Mouse (Mus musculus) midbrain, embryonic 12.5 days (tissue): Measurements from ENCODE around the gene Ttc3. TPM values are rescaled to one million over a fixed set of nuclear protein-coding genes. Genes with fewer than 3 reads are reported as not detected.

Source experiments
- ATAC-seq: fragments of 200-750 bp; cut with Nextera tagmentation; 2 replicates; pipeline ENCODE4 v1.8.0; 2017; ENCODE audit warnings: low read depth, moderate TSS enrichment, moderate library complexity; ENCODE audit not compliant: low FRiP score
- H3K27ac ChIP-seq: fragments of 300-500 bp; sonication (generic); replicated peaks from 2 replicates; pipeline ENCODE4 v1.5.1; 2016; ENCODE audit warnings: mild to moderate bottlenecking
- H3K27me3 ChIP-seq: fragments of 300-500 bp; sonication (generic); 2 replicates; pipeline ENCODE4 v1.6.1; 2016; ENCODE audit warnings: mild to moderate bottlenecking
- H3K36me3 ChIP-seq: fragments of 300-500 bp; sonication (generic); 2 replicates; pipeline ENCODE4 v1.6.1; 2016
- H3K4me1 ChIP-seq: fragments of 300-500 bp; sonication (generic); 2 replicates; pipeline ENCODE4 v1.6.1; 2016
- H3K4me2 ChIP-seq: fragments of 300-500 bp; sonication (generic); replicated peaks from 2 replicates; pipeline ENCODE4 v1.6.1; 2016; ENCODE audit warnings: mild to moderate bottlenecking, moderate library complexity
- H3K4me3 ChIP-seq: fragments of 300-500 bp; sonication (generic); 2 replicates; pipeline ENCODE4 v1.5.1; 2016; ENCODE audit warnings: mild to moderate bottlenecking
- H3K9ac ChIP-seq: fragments of 300-500 bp; sonication (generic); replicated peaks from 2 replicates; pipeline ENCODE4 v1.6.1; 2016; ENCODE audit warnings: mild to moderate bottlenecking, moderate library complexity
- H3K9me3 ChIP-seq: fragments of 300-500 bp; sonication (generic); 2 replicates; pipeline ENCODE4 v1.6.1; 2016; ENCODE audit warnings: mild to moderate bottlenecking
- WGBS: fragments of 180-500 bp; shearing (Covaris S2); methylation state at CpG from one replicate; pipeline ENCODE4 v1.1.7; 2016; 5-methylcytosine and 5-hydroxymethylcytosine counted together
- polyA plus RNA-seq: library from polyadenylated mRNA; unstranded; fragments of >200 nt; fragmentation: Nextera tagmentation; extraction: Ambion mirVana; gene quantifications from 2 replicates; pipeline ENCODE4 v1.2.1, GENCODE M21; 2016

The Ttc3 gene
- polyA plus RNA-seq, 1 experiment from 2014 or later, result 618 TPM

- no peak overlapping the region for H3K4me2 ChIP-seq
- no peak overlapping the region for H3K9ac ChIP-seq
- H3K27ac ChIP-seq, result no peak overlapping the region
- peaks cover 15% of the 10 kb centered on the region for H3K4me1 ChIP-seq
- no peaks in the 10 kb centered on the region for H3K9me3 ChIP-seq
- H3K4me3 ChIP-seq, result no peak overlapping the region
- WGBS, result 88% methylated on average over 4 of the region's 4 CpGs
- no peaks in the 10 kb centered on the region for H3K27me3 ChIP-seq
- ATAC-seq, result no peak
- H3K36me3 ChIP-seq, result peaks cover 8% of the 10 kb centered on the region; the same call in 1 of the 2 replicates
These were observed 6.6 kb upstream of the Ttc3 start for GRCm38 (mm10) chr16:94363814-94364213.

- H3K4me1 ChIP-seq, result peaks cover 24% of the 10 kb centered on the region
- ATAC-seq, result no peak
These were observed 5.0 kb upstream of the Ttc3 start for GRCm38 (mm10) chr16:94365435-94365834.

GRCm38 (mm10) chr16:94369596-94370172 is 734 bp upstream of the Ttc3 start:
- ATAC-seq, result no peak
- no peaks in the 10 kb centered on the region for H3K9me3 ChIP-seq
- peak overlapping the region; percentile 69 for H3K4me2 ChIP-seq
- H3K27me3 ChIP-seq, result no peaks in the 10 kb centered on the region
- H3K36me3 ChIP-seq, result peaks cover 6% of the 10 kb centered on the region; the same call in 1 of the 2 replicates
- H3K4me1 ChIP-seq, result peaks cover 36% of the 10 kb centered on the region
- H3K9ac ChIP-seq, result peak overlapping the region; percentile 95
- peak overlapping the region; percentile 92 for H3K4me3 ChIP-seq
- peak overlapping the region; percentile 99 for H3K27ac ChIP-seq
- 8% methylated on average over 6 of the region's 6 CpGs for WGBS

More at GRCm38 (mm10) chr16:94365435-94365834, 5.0 kb upstream of the Ttc3 start:
- WGBS, result 88% methylated on average over 3 of the region's 3 CpGs
- Histone ChIP-seq H3K4me2 (no peak overlapping the region), H3K9ac (no peak overlapping the region), H3K27ac (no peak overlapping the region), H3K9me3 (no peaks in the 10 kb centered on the region), H3K36me3 (peaks cover 8% of the 10 kb centered on the region; the same call in 1 of the 2 replicates), H3K4me3 (no peak overlapping the region), H3K27me3 (no peaks in the 10 kb centered on the region)

GRCm38 (mm10) chr16:94370915-94371300 is 490 bp downstream of the Ttc3 start:
- Histone ChIP-seq H3K4me2 (peak overlapping the region; percentile 52), H3K4me3 (peak overlapping the region; percentile 92), H3K4me1 (peaks cover 39% of the 10 kb centered on the region), H3K27ac (peak overlapping the region; percentile 99), H3K9me3 (no peaks in the 10 kb centered on the region), H3K9ac (peak overlapping the region; percentile 95), H3K27me3 (no peaks in the 10 kb centered on the region), H3K36me3 (no peaks in the 10 kb centered on the region)
- peak; percentile 72 for ATAC-seq
- WGBS, result 1% methylated on average over 42 of the region's 43 CpGs

- Histone ChIP-seq H3K9ac (peak within 1 kb of the TSS; percentile 95), H3K4me2 (peak within 1 kb of the TSS; percentile 52), H3K36me3 (no peaks in the 10 kb centered on the region), H3K4me1 (peaks cover 39% of the 10 kb centered on the region), H3K9me3 (no peaks in the 10 kb centered on the region), H3K27ac (peak within 1 kb of the TSS; percentile 99), H3K27me3 (no peaks in the 10 kb centered on the region), H3K4me3 (peak within 1 kb of the TSS; percentile 92)
- peak; percentile 85 for ATAC-seq
- WGBS, result under 1% methylated on average over 35 of the region's 43 CpGs
These were observed 998 bp downstream of the Ttc3 start, which contains the start of gene Pigp for GRCm38 (mm10) chr16:94371301-94371931. Gene Pigp, minus strand, starts transcription at chr16:94371842.

DNA sequence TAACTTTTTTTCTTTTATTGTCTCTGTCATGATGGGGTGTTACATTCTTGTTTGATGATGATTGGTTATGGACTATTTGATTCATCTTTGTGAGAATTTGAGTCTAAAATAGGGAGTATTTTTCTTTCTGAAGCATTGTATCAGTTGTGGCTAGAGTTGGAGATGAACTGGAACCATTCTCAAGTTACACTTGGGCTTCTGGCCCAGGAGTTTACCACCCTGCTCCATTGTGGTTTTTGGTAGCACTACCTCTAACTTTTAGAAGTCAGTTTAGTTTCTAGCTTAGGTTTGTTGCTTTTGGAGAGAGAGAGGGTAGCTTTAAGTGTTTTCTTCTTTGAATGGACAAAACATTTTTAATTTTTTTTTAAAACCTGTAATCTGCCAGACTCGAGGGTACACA is 9.0 kb downstream of the Ttc3 start:
- Histone ChIP-seq H3K4me3 (no peak overlapping the region), H3K9ac (no peak overlapping the region), H3K36me3 (no peaks in the 10 kb centered on the region), H3K27ac (no peak overlapping the region), H3K27me3 (no peaks in the 10 kb centered on the region), H3K4me1 (peaks cover 15% of the 10 kb centered on the region; the same call in 1 of the 2 replicates), H3K4me2 (no peak overlapping the region), H3K9me3 (no peaks in the 10 kb centered on the region)
- ATAC-seq, result no peak
- 85% methylated on average over 1 of the region's 1 CpGs for WGBS

DNA sequence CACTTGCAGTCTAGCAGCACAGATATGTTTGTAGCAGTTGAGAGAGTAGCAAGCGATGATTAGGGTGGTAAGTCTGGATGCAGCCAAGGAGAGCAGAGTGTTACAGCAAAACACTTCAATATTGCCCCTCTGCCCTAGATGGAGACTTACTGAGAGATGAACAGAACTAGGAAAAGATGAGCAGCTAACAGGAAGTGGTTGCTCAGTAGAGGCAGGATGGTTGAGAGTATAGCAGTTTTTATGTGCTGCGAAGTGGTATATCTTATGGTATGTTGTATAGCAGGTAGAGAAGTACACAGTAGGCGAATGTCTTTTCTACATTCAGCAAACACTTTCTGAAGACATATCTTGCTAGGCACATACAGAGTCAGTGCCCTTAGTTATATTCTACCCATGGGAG is 12.9 kb downstream of the Ttc3 start:
- H3K9me3 ChIP-seq, result no peaks in the 10 kb centered on the region
- WGBS, result over 99% methylated on average over 3 of the region's 3 CpGs

GRCm38 (mm10) chr16:94387690-94388089 is 17.3 kb downstream of the Ttc3 start:
- Histone ChIP-seq H3K9me3 (no peaks in the 10 kb centered on the region), H3K36me3 (0 out of 2 replicates have a peak, but pooled peaks cover 4% of the 10 kb centered on the region), H3K9ac (no peak overlapping the region), H3K4me1 (peaks cover 8% of the 10 kb centered on the region; the same call in 1 of the 2 replicates), H3K4me3 (no peak overlapping the region), H3K27ac (no peak overlapping the region), H3K4me2 (no peak overlapping the region), H3K27me3 (no peaks in the 10 kb centered on the region)
- 94% methylated on average over 7 of the region's 7 CpGs for WGBS
- ATAC-seq, result no peak

More for the DNA sequence above, 12.9 kb downstream of the Ttc3 start:
- Histone ChIP-seq H3K27me3 (no peaks in the 10 kb centered on the region), H3K4me2 (no peak overlapping the region), H3K4me3 (no peak overlapping the region), H3K36me3 (0 out of 2 replicates have a peak, but pooled peaks cover 4% of the 10 kb centered on the region), H3K4me1 (peaks cover 10% of the 10 kb centered on the region; the same call in 1 of the 2 replicates), H3K27ac (no peak overlapping the region), H3K9ac (no peak overlapping the region)
- ATAC-seq, result no peak

DNA sequence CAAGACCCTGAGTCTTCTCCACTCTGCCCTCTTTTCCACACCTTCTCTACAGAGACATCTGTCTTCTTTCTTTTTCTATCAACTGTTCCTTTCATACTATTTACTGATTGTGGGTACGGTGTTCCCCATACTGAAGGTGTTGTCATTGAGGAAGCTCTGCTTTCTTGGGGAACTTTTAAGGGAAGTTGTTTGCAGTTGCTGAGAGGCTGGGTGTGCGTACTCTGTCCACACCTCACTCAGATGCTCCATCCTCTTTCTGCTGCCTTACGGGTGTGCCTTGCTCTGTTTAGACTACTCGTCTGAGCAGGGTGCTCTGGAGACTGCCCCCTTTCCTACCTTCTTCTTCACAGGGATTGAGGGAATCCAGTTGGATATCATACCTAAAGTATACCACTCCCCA is 21.9 kb downstream of the Ttc3 start:
- Histone ChIP-seq H3K9me3 (no peaks in the 10 kb centered on the region), H3K36me3 (peaks cover 20% of the 10 kb centered on the region), H3K4me2 (no peak overlapping the region), H3K27ac (no peak overlapping the region), H3K9ac (no peak overlapping the region), H3K4me3 (no peak overlapping the region), H3K4me1 (no peaks in the 10 kb centered on the region), H3K27me3 (no peaks in the 10 kb centered on the region)
- 87% methylated on average over 4 of the region's 4 CpGs for WGBS
- no peak for ATAC-seq

- no peak overlapping the region for H3K9ac ChIP-seq
- H3K4me2 ChIP-seq, result no peak overlapping the region
- H3K4me1 ChIP-seq, result no peaks in the 10 kb centered on the region
- H3K27ac ChIP-seq, result no peak overlapping the region
- 80% methylated on average over 3 of the region's 3 CpGs for WGBS
- H3K9me3 ChIP-seq, result no peaks in the 10 kb centered on the region
- H3K4me3 ChIP-seq, result no peak overlapping the region
- no peaks in the 10 kb centered on the region for H3K27me3 ChIP-seq
- peaks cover 15% of the 10 kb centered on the region for H3K36me3 ChIP-seq
- no peak for ATAC-seq
These were observed 24.6 kb downstream of the Ttc3 start for GRCm38 (mm10) chr16:94395051-94395450.

GRCm38 (mm10) chr16:94396641-94397040 is 26.2 kb downstream of the Ttc3 start:
- Histone ChIP-seq H3K27me3 (no peaks in the 10 kb centered on the region), H3K9ac (no peak overlapping the region), H3K36me3 (peaks cover 15% of the 10 kb centered on the region), H3K27ac (no peak overlapping the region), H3K4me2 (no peak overlapping the region), H3K4me3 (no peak overlapping the region), H3K4me1 (no peaks in the 10 kb centered on the region), H3K9me3 (no peaks in the 10 kb centered on the region)
- ATAC-seq, result no peak
- WGBS, result 82% methylated on average over 7 of the region's 7 CpGs

DNA sequence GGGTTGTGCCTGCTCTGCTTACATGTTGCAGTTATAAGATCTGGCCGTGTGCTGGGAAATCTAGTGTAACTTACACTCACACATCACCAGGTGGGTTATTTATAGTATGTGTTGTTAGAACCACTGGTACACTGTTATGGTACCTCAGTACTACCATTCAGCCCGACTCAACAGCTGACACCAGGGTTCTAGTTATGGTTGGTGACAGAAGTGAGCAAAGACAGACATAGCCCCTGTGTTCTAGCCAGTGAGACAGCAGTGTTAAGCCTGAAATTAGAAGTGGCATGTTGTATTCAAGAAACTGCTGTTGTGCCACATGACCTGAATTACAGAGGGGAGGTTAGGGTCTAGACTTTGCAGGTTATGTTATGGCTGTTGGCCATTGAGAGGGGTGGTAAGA is 28.7 kb downstream of the Ttc3 start:
- Histone ChIP-seq H3K27ac (no peak overlapping the region), H3K9me3 (no peaks in the 10 kb centered on the region), H3K4me1 (no peaks in the 10 kb centered on the region), H3K9ac (no peak overlapping the region), H3K4me2 (no peak overlapping the region), H3K4me3 (no peak overlapping the region), H3K36me3 (peaks cover 19% of the 10 kb centered on the region), H3K27me3 (no peaks in the 10 kb centered on the region)
- ATAC-seq, result no peak
- 92% methylated on average over 2 of the region's 2 CpGs for WGBS
